Mouse (Mus musculus): Measurements from ENCODE around the gene Otof.

Gene Otof

DNA sequence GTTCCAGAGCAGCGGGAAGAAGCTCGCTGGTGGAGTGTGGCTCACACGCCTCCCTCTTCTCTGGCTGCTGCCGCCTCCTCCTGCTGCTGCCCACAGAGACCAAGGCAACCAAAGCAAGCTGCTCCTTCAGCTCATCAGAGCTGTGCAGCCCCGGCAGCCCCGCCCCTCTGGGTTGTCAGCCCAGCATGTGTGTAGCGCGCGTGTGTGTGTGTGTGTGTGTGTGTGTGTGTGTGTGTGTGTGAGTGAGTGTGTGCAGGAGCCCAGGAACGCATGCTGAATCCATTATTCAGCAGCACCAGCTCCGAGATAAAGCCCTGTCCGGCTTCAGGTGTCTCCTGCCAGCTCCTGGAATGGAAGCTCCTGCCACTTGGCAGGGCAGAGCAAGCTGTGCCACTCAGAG lies at the start of gene Otof:
Otof (minus strand) TSS at position 112 of the 400 bp plus-strand sequence.
- no peak for DNase-seq (ENCODE audit: low spot score in 2 of 2)

DNA sequence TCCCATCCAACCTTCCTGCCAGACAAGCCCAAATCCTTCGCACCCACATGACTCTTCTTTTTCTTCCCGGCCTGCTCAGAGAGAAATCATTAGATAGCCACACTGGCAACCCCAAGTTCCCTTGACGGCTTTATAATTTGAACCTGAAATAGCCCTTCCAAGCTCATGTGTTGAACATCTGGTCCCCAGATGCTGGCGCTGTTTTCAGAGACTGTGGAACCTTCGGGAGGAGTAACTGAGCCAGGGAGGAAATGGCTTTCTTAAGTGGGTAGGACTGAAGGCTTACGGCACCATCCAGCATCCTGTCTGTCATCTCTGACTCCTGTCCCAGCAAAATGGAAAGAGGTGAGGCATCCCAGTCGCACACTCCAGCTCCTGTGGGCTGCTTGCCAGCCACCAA lies 35.6 kb upstream of the Otof start:
- no peak for DNase-seq (ENCODE audit: low spot score in 2 of 2)

DNA sequence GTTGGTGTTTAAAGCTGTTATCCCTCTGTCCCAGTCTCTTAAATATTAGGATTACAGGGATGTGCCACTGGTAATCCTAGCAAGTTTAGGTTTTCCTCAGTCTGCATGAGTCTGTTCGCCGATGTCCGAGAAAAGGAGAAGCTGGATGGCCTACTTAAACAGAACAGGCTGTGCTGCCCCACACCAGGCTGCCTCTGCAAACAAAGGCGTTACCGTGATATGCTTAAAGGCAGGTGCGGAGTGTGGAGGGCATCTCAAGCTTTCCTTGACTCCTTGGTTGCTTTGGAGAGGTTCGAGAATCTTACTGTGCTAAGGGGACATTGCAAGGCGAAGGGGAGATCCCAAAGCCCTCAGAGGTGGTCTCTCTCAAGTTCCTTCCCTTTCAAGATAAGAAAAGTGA lies 35.1 kb upstream of the Otof start:
- no peak for DNase-seq (ENCODE audit: low spot score in 2 of 2)

DNA sequence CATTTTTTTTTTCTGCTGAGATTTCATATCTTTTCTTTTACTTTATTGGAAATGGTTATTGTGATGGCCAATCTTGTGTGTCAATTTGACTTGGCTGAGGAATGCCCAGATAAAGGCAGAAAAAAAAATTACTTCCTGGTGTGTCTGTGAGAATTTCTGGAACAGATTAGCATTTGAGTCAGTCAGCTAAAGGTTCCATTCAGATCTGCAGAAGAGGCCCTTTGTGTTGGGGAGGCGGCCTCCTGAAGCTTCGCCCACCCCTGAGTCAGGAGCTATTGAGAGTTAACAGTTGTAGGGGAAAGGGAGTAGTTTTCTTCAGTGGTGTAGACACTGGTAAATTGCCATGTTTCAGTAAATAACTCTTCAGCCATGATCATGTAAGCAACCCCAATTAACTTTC lies 33.6 kb upstream of the Otof start:
- DNase-seq (ENCODE audit: low spot score in 2 of 2) = no peak

DNA sequence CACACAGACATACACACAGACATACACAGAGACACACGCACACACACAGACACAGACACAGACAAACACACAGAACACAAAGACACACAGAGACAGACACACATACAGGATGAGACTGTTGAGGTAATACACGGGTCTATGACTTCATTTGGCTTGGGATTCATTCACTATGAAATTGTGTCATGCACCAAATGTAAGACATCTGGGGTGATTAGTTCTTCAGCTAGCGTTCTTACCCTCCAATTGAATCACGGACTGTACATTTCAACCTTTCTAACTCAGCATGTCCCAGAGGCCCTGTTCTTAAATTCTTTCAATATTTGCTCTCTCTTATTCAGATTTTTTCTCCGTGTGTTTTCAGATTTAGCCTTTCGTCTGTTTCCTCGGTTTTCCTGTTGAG lies 32.9 kb upstream of the Otof start:
- DNase-seq (ENCODE audit: low spot score in 2 of 2) = no peak

DNA sequence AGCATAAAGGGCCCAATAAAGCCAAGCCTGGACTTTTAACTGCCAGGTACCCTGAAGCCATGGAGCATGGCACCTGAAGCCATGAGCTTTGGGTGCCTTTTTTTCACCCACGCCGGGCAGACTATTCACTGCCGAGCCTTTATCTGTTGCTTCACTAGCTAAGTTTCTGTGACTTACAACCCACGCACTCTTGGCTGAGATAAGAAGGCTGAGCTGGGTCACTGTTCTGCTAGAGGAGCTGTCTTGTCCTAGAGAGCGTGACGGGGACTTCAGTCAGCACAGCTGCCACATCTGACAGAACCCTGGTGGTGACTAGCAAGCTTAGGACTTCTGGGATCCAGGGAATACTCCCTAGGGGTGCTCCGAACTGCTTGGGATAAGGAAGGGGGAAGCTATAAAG lies 32.0 kb upstream of the Otof start:
- no peak for DNase-seq (ENCODE audit: low spot score in 2 of 2)

DNA sequence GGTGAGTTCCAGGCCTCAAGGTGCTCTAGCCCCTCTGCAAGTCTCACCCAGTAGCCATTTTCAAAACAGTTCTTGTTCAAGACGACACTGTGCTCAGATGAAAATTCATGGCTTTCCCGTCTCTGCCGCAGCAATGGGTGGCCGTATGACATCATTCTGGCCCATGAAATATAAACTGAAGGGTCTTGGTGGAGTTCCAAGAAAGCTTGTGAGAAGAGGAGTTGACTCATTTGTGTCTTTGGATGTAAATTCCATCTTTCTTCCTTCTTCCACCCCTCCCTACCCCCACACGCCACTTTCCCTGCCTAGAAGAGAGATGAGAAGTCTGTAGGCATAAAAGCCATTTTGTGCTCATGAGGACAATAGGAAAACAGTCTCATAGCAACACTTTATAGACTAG lies 29.1 kb upstream of the Otof start:
- no peak for DNase-seq (ENCODE audit: low spot score in 2 of 2)

DNA sequence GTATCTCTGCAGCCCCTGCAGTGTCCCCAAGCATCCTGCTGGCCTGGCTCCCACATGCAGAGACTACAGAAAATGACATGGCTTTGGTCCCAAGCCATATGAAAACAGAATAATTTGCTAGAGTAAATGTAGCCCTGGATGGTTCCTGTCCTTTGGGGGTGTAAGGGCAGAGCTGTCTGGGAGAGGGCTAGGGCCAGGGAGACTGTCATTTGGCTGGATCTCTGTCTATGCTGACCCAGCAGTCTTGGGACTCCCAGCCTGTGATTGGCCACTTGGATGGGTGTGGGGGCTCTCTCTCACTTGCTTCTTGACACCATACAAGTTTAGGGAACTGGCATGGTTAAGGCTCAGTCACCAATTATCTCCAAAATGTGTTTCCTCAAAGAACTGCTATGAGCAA lies 28.5 kb upstream of the Otof start:
- DNase-seq (ENCODE audit: low spot score in 2 of 2) = no peak

DNA sequence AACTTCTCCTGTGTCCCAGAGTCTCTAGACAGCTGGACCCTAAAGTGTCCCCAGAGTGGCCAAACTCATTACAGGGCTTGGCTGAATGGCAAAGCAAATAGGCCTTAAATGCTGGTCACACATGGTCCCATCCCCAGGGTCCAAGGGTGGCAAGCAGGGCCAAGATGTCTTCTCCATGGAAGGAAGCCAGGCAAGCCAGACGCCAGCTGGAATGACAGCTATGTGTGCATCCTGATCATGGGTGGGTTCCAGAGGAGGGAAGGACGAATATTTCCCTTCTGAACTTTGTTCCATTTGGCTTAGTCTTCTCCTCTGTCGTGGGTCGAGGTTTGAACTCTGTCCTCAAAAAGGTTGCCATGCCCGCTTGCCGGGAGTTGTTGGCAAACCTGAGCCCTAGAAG lies 23.4 kb upstream of the Otof start:
- DNase-seq (ENCODE audit: low spot score in 2 of 2) = peak in 1 of 2 experiments; percentile 23

DNA sequence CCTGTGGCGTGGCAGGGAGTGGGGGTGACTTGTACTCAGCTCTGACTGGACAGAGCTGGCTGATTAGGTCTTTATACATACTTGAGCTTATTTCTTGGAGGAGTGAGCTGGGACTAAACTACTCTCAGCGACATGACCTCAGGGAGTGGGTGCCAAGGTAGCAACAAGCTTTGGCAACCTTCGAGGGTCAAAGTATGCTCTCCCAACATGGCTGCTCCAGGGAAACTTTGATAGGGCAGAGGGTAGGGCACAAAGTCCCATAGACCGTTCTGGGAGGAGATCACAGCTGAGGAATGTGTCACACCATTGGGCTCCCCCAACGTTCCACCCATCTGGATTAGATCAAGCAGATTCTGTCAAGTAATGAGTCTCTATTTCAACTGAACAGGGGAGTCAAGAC lies 22.9 kb upstream of the Otof start:
- DNase-seq (ENCODE audit: low spot score in 2 of 2) = no peak

DNA sequence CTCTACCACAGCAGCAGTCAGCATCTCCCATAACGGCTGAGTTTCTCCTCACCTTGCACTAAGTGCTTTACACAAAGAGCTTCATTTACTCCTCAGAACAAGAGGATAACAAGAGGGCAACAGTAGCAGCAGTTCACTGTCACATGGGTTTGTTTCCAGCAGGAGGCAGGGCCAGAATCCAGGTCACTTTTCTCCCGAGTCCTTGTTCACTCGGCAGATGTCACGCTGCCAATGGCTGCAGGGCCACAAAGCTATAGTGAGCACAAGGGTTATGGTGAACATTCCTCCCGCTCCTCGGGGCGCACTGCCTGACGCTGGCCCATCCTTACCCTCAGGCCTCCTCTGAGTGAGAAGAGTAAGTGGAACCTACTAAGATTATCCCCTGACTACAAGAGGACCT lies 21.8 kb upstream of the Otof start:
- DNase-seq (ENCODE audit: low spot score in 2 of 2) = no peak

DNA sequence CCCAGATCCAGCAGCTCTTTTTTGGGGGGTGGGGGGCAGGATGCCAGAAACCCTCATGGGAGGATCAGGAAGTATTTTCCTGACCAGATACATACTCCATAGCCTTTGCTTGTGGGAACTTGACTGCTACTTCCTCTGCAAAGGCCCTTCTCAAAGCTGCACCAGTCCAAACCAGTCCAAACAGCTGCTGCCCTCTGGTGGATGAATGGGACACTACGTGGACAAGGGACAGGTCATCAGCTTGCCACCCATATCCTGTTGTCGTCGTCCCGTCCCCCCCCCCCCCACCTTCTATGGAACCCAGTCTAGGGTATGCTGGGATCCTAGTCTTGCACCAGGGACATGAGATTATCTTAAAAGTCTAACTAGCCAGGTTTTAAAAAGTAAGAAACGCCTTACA lies 20.6 kb upstream of the Otof start:
- peak; percentile 65 to 72 for DNase-seq (ENCODE audit: low spot score in 2 of 2)

DNA sequence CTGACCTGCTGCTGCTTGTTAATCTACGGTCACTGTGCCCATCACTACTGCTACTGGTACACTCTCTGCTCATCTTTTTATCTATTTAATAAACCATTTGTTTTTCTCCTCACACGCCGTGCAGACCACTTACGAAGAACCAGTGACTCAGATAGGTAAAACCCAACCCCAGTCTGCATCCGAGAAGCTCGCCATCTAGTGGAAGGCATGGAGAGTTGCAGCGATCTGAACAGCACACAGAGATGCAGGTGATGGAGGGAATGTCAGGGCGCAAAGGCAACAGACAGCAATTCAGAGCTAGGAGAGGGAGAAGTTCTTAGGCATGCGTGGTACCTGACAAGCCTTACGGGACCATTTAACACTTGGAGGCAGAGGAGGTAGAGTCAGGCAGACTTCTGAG lies 14.8 kb upstream of the Otof start:
- DNase-seq (ENCODE audit: low spot score in 2 of 2) = no peak

DNA sequence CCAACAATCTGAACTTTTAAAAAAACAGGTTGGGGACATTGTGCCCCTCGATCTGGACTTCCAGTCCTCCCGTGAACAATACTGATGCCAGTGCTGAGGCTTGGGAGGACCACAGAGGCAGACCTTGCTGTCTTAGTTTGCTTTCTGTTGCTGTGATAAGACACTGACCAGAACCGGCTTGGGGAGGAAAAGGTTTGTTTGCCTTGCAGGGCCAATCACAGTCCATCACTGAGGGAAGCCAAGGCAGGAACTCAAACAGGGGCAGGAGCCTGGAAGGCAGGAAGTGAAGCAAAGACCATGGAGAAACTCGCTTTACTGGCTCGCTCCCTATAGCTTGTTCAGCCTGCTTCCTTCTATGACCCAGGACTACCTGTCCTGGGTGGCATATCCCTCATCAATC lies 10.4 kb upstream of the Otof start:
- DNase-seq (ENCODE audit: low spot score in 2 of 2) = peak in 1 of 2 experiments; percentile 20

DNA sequence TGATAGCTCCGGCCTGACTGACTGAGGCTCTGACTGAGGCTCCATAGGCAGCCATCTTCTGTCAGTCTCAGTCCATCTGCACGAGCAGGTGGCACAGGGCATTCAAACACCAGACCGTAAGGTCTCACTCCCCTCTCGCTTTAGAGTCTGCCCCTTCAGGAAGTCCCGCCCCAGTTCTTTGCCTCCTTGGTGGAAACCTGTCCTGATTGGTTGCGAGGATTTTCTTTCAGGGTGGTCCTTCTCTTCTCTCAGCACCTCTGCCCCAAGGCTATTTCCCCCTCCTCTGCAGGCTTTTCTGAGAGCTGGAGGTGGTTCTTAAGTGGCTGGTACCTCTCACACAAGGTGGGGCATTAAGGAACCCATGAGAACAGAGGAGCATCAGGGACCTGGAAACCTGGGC lies 8.7 kb upstream of the Otof start:
- DNase-seq (ENCODE audit: low spot score in 2 of 2) = no peak

DNA sequence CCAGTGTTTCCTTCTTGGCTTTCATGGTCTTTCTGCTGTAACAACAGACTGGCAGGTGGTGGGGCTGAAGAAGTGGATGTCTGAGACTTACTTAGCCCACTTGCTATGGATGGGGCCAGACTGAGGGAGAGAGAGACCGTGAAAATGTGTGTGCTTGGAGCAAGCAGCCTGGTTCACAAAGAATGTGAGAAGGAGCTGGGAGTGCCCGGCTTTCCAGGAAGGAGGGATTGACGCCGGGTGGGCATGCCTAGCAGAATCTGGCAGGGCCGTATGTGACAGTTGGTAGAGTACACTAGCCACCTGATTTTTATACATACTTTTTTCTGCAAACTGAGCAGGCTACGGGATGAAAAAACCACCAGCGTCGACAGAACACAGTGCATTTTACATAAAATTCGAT lies 4.6 kb upstream of the Otof start:
- DNase-seq (ENCODE audit: low spot score in 2 of 2) = no peak

DNA sequence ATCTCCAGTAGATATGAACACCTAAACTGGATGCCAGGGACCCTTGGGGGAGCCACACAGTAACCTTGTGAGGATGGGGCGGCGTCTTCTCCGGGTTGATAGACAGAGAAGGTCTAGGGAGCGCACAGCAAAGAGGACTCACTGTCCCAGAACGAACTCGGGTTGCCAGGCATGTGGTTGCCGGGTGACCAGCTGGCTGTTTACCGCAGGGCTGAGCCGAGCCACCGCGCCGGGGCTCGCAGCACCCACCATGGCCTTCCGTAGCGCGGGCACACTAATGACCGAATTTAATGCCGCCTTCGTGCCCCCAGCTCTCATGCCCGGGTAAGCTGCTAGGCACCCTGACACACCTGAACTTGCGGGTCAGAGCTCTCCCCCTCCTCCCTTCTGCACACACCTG lies 4.1 kb upstream of the Otof start, which contains the start of gene 1700001C02Rik:
1700001C02Rik (plus strand) TSS at position 187 of the 400 bp plus-strand sequence.
- no peak for DNase-seq (ENCODE audit: low spot score in 2 of 2)

DNA sequence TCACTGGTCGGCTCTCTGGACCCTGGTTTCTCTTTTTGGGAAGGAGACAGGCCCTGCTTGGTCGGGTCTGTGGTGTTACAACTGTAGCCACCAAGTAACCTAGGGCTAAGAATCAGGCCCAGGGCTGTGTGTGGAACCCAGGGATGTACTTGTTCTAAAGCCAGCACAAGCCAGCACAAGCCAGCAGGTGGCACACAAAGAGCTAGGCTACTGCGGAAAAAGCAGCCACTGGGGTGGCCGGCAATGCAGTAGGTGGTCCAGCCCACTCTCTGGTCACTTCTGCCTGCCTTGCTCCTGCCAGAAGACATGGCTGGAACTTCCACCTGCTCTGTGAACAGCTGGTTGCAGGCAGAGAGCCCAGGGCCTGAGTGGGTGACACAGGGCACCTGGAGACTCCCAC lies 1.6 kb downstream of the Otof start:
- no peak for DNase-seq (ENCODE audit: low spot score in 2 of 2)

DNA sequence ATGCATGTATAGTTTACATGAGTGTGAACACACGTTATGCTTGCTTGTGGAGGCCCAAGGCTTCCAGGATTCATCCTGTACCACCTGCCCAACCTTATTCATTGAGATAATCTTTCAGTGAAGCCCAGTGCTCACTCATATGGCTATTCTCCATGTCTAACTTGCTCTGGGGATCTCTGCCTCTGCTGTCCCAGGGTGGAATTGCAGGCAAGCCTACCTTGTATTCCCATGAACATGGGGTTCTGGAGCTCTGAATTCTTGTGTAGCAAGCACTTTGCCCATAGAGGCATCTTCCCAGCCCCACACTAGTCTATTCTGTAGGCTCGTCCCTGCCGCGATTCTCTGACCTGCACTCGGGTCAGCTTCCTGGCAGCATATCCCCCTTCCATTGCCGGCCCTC lies 5.7 kb downstream of the Otof start:
- DNase-seq (ENCODE audit: low spot score in 2 of 2) = no peak

DNA sequence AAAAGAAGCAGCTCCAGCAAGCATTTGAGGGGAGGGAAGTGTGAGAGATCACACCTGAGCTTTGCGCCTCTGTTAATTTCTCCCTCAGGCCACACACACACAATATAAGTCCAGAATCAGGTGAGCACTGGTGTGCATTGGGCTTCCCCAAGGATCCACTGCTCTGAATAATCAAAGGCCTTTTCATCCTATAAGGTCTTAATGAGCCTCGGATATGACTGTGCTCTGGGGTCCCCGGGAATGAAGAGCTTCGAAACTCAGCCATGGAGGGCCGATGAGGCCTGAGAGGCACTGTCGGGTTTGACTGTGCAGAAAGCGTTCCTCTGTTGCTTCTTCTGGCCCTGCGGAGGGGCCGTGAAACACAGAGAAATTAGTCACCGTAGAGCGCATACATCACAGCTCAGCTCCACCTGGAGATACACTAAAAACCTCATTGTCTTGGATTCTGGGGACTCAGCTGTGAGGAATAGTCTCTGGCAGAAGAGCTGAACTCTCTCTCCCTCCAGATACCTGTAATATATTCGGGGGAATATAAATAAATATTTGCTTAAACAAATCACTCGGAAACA lies 17.3 kb downstream of the Otof start:
- DNase-seq (ENCODE audit: low spot score in 2 of 2) = no peak

DNA sequence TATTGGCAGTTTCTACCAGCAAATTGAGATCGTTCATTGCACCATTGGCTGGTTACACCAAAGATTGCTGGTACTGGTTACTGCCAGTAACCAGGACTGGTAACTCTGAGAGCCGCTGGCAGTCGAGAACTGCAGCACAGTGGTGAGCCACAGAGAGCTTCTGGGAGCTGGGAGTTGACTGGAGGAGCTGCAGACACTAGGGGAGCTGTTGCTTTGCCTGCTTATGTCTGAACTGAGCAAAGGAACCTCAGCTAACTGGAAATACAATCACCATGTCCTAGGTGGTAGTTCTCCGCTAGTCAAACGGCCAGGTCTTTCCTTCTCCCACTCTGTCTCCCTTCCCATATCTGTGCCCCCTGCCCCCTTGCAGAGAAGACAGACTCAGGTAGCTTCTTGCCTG lies 19.5 kb downstream of the Otof start:
- DNase-seq (ENCODE audit: low spot score in 2 of 2) = no peak

DNA sequence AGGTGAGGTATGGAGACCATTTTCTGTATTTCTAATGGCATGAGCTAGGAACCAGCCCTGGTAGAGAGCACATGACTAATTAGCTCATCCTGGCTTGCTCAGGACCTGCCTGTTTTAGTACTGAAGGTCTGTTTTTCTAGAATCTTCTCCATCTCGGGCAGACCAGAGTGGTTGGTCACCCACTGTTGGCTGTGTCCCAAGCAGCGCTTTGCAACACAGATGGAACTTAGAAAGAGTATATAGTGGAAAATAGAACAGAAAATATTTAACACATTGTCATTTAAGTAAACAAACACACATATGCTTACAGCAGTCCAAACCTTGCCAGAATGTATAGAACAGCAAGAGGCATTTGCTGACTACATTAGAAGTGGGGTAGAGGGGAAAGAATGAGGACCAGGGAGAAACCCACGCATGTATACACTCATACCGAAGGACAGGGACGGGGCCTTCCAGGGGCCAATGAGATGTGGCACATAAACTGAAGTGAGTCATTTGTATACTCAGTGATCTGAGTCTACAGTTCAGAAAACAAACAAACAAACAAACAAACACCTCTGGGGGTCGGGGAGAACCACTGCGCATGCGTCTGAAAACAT lies 21.3 kb downstream of the Otof start:
- DNase-seq (ENCODE audit: low spot score in 2 of 2) = no peak

DNA sequence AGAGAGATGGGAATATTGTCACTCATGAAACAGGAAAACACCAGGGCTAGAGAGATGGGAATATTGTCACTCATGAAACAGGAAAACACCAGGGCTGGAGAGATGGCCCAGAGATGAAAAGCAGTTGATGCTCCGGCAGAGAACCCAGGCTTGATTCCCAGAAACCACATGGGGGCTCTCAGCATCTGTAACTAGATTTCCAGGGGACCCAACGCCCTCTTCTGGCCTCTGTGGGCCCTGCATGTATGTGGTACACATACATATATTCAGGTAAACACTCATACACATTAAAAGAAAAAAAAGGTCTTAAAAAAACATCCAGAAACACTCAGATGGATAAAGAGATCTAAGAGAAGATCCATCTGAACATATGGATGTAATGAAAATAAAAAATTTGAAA lies 22.8 kb downstream of the Otof start:
- DNase-seq (ENCODE audit: low spot score in 2 of 2) = no peak

DNA sequence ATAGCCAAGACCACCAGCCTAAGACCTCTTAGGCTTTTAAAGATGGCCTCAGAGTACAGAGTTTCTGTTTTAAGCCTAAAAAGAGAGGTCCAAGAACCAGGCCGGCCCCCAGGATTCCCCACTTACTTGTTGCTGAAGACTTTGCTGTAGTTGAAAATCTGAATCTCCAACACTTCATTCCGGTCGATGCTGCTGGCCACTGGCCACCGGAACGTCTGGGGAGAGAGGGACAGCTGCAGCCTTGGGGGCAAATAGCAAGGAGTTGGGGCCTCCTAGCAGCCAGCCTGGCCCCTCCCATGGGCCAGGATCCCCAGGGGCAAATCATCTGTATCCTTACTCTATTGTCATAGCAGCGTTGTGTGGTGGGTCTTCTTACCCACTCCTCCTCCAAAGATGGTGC lies 34.3 kb downstream of the Otof start:
- DNase-seq (ENCODE audit: low spot score in 2 of 2) = no peak

All from urinary bladder, postnatal 36 days (tissue).